Mouse (Mus musculus) ES-E14 (cell line): Measurements from ENCODE around the gene Sebox.

Experiments used
- CHD2 ChIP-seq: IDR thresholded peaks from 2 replicates; pipeline ENCODE4 v1.6.1; 2014; ENCODE audit warnings: mild to moderate bottlenecking, low read depth, low read length, inconsistent platforms
- ZNF384 ChIP-seq: IDR thresholded peaks from 2 replicates; pipeline ENCODE4 v1.6.1; 2012; ENCODE audit warnings: low read depth, low read length, inconsistent platforms

GRCm38 (mm10) chr11:78488168-78488567 lies 15.1 kb upstream of the Sebox start:
- TF ChIP-seq CHD2, result no peak
- TF ChIP-seq ZNF384, result no peak
